Mouse (Mus musculus): ENCODE results near the gene Rbfox2. TPM values are rescaled to one million over a fixed set of nuclear protein-coding genes. Genes with fewer than 3 reads are reported as not detected.

The Rbfox2 gene
- total RNA-seq, 1 experiment from 2014 or later: 0.12 TPM

DNA sequence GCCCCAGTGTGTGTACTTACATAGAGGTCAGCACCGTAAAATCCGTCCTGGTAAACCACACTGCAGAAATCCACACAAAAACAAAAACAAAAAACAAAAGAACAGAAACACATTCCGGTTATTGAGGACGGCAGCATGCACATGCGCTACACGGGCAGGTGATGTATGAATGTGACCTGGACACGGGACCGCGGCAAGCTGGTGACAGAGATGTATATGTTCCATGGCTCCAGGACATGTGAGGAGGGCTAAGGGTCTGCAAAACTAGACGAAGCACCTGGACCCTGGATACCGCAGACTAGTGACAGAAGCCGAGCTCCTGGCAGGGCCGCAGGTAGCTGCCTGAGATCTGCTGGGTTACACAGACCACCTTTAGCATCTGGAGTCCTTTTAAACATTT, 212.4 kb downstream of the Rbfox2 start:
- no peak for ATAC-seq (ENCODE audit: extremely low read depth, insufficient number of reproducible peaks, low FRiP score, poor library complexity, severe bottlenecking)

DNA sequence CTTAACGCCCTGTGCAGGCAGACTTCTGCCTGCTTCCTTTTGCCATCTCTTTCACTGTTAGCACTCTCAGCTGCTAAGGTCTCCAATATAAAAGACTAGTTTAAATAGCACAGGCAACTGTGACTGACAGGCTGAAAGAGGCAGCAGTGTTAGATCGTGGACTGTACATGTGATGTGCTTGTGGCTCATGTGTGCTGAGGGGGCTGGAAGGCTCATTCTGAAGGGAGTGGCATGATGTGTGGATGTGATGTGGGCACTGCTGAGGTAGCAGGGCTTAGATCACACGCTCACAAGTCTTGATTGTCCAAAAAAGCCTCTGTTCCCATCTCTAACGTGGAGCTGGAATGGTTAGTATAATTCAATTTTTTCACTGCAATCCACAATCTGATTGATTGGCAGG, 215.4 kb downstream of the Rbfox2 start:
- no peak for ATAC-seq (ENCODE audit: extremely low read depth, insufficient number of reproducible peaks, low FRiP score, poor library complexity, severe bottlenecking)

DNA sequence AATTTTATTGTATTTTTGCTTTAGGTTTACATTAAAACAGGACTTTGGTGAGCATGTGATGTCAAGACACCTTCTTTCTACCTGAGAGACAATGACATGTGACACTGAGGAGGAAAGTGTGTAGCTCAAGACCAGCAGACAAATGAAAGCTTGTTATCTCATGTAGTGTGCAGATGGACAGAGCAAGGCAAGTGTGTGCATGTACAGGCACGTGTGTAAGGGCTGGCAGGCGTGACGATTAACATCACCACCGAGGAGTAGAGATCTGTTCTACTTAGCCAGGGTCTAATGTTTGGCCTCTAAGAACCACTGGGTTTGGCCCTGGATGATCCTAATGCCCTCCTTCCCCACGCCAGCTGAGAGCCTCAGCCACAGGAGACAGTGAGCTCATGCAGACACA, 216.3 kb downstream of the Rbfox2 start:
- ATAC-seq (ENCODE audit: extremely low read depth, insufficient number of reproducible peaks, low FRiP score, poor library complexity, severe bottlenecking): no peak

GRCm38 (mm10) chr15:77089249-77089648, 217.6 kb downstream of the Rbfox2 start:
- ATAC-seq (ENCODE audit: extremely low read depth, insufficient number of reproducible peaks, low FRiP score, poor library complexity, severe bottlenecking): no peak

DNA sequence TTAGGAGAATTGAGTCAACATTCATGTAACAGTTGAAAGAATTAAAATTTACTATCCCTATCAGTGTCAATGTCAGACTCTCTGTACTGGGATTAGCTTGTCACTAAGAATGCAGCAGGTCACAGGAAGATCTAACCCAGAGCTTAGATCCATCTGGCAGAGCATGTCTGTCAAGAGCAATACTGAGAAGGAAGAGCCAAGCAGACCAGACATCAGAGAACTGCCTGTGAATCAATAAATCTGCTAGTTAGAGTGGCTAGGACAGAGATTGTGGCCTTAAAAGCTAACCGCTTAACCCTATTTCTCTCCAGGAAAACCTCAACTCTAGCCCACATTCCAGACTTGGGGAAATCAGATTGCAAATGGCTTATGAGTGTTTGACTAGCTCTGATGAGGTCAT, 220.3 kb downstream of the Rbfox2 start:
- no peak for ATAC-seq (ENCODE audit: extremely low read depth, insufficient number of reproducible peaks, low FRiP score, poor library complexity, severe bottlenecking)

DNA sequence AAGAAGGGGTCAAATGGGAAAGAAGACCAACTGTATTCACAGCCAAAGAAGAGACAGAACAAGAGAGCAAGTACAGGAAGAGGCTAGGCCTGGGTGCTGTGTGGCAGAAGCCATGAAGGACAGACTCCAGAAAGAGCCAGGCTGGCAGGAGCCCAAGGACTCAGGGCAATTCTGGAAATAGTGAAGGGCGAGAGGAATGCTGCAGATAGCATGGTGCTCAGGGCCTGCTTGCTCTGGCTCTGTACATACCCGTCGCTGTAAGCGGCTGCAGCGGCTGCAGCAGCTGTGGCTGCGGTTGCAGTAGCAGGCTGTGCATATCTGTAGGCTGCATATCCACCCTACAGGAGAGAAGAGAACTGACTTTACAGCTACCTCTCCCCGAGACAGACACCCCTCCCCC, 221.0 kb downstream of the Rbfox2 start:
- no peak for ATAC-seq (ENCODE audit: extremely low read depth, insufficient number of reproducible peaks, low FRiP score, poor library complexity, severe bottlenecking)

DNA sequence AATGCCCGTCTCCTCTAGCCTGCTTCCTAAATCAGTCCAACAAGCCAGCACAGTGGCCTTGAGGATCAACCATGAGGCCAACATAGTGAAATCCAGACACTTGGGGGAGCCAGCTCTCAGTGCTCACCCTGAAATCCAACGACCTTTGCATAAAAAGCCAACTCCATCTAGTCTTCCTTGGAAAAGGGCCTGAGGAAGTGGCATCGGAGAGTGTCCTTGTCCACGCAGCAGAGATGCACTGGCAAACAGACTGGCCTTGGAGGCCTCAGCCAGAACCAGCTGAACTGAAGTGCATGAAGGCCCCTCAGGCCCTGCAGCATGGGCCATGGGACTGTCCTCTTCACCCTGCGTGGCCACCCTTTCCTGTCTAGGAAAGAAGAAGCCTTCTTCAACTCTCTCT, 225.3 kb downstream of the Rbfox2 start:
- no peak for ATAC-seq (ENCODE audit: extremely low read depth, insufficient number of reproducible peaks, low FRiP score, poor library complexity, severe bottlenecking)

DNA sequence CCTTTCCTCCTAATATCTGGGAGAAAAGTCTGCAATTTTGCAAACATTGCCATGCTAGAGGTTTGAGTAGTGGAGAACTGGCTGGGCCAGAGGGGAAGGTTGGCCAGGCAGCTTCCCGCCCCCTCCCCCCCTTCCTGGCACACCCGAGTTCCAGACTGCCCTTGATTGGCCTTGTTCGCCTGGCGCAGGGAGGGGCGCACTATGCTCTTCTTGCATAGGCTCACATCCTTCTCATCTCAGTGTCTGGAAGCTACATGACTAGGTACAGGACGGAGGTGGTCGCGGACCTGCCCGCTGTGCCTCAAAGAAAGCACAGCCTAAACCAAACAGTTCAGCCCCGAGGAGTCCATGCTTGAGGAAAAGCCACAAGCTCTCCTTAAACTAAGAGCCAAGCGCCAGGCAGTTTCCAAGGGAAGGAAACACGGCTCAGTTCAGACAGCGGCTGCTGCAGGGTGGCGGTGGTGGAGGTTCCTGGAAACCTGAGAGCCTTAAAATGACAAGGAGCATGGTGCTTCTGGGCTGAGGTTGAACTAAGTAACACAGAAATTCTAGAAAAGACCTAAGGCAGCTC, 226.0 kb downstream of the Rbfox2 start:
- no peak for ATAC-seq (ENCODE audit: extremely low read depth, insufficient number of reproducible peaks, low FRiP score, poor library complexity, severe bottlenecking)

- ATAC-seq (ENCODE audit: extremely low read depth, insufficient number of reproducible peaks, low FRiP score, poor library complexity, severe bottlenecking): no peak
Measured at GRCm38 (mm10) chr15:77079890-77080361, 226.9 kb downstream of the Rbfox2 start.

GRCm38 (mm10) chr15:77079256-77079822, 227.5 kb downstream of the Rbfox2 start:
- ATAC-seq (ENCODE audit: extremely low read depth, insufficient number of reproducible peaks, low FRiP score, poor library complexity, severe bottlenecking): no peak

GRCm38 (mm10) chr15:77078786-77079185, 228.0 kb downstream of the Rbfox2 start:
- ATAC-seq (ENCODE audit: extremely low read depth, insufficient number of reproducible peaks, low FRiP score, poor library complexity, severe bottlenecking): no peak

DNA sequence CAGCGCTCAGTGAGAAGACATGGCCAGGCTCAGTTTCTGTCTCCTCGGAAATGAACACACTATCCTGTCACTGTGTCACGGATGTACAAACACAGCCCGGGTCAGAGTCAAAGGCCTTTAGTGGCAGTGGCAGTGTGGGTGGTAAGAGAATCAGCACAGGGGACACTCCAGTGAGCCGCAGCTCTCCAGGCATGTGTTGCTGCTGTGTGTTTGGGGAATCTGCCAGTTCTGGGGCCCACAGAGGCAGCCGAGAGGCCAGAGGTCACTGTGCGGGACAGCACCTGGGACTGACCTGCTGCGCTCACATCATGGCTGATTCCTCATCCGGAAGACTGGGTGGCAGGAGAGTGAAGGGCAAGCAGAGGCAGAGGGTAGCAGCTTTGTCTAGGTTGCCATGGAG, 228.9 kb downstream of the Rbfox2 start:
- no peak for ATAC-seq (ENCODE audit: extremely low read depth, insufficient number of reproducible peaks, low FRiP score, poor library complexity, severe bottlenecking)

DNA sequence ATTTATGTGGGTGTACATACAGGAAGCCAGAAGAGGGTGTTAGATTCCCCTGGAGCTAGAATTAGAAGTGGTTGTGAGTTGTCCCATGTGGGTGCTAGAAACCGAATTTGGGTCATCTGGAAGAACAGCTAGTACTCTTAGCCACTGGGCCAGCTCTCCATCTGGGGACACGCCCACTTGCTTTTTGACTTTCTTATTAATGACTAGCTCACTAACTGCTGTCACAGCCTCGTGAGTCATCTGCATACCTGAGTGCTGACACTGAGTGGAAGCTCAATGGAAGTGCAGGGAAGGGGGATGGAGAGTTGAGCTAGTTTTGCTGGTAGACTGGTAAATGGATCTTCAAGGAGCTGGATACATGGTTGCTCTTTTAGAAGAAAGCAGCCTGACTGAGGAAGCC, 230.3 kb downstream of the Rbfox2 start:
- no peak for ATAC-seq (ENCODE audit: extremely low read depth, insufficient number of reproducible peaks, low FRiP score, poor library complexity, severe bottlenecking)

- no peak for ATAC-seq (ENCODE audit: extremely low read depth, insufficient number of reproducible peaks, low FRiP score, poor library complexity, severe bottlenecking)
Measured at GRCm38 (mm10) chr15:77072556-77073163, 234.1 kb downstream of the Rbfox2 start.

DNA sequence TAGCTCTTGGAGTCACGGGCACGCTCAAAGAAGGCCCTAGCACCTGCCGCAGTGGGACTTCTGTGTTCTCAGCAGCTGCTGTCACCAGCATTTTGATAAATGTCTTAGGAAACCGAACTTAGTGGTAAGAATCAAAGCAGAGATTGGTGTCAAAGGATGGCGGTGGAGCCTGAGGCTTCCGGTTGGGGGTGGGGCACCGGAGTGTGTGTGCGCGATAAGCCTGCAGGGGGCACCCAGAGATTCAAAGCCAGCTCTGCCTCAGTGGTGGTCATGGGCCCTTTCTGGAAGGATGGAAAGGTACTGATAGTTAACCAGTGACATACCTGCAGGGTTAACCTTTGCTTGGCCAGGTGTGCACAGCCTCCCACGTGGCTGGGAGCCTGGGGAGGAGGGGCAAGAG, 235.3 kb downstream of the Rbfox2 start:
- peak; percentile 33; the same call in 1 of the 2 replicates for ATAC-seq (ENCODE audit: extremely low read depth, insufficient number of reproducible peaks, low FRiP score, poor library complexity, severe bottlenecking)

- no peak for ATAC-seq (ENCODE audit: extremely low read depth, insufficient number of reproducible peaks, low FRiP score, poor library complexity, severe bottlenecking)
Measured at GRCm38 (mm10) chr15:77070745-77071268, 236.0 kb downstream of the Rbfox2 start.

DNA sequence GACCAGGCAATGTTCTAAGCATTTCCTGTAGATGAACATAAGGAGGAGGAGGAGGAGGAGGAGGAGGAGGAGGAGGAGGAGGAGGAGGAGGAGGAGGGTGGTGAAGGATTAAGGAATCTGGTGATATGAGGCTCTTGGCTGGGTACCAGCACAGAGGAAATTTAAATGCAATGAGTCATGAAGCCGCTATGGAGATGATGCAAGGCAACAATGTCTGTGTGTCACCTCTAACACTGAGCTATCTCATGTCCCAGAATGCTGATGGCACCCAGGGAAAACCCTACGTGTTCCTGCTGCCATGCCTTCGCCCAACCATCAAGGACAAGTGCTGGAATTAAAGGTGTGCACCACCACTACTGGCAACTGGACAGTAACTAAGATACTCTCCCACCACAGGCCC, 237.8 kb downstream of the Rbfox2 start:
- no peak for ATAC-seq (ENCODE audit: extremely low read depth, insufficient number of reproducible peaks, low FRiP score, poor library complexity, severe bottlenecking)

- no peak for ATAC-seq (ENCODE audit: extremely low read depth, insufficient number of reproducible peaks, low FRiP score, poor library complexity, severe bottlenecking)
Measured at GRCm38 (mm10) chr15:77068439-77068861, 238.4 kb downstream of the Rbfox2 start.

DNA sequence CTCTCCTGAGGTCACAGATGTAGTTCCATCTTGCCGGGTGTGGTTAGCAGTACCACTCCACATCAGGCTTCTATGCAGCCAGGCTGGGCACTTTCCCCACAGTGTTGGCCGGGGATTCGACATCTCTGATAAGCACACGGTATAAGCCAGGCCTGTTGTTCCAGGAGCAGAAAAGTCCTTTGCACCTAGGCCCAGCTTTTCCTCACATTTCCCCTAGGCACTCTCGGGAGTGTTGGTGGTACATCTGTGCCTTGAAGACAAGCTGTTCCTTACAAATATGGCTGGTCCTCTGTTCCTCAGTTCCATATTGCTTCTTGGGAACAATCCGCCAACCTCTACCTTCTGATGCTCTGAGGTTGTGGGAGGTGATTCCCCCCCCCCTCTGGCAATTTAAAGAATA, 240.6 kb downstream of the Rbfox2 start:
- ATAC-seq (ENCODE audit: extremely low read depth, insufficient number of reproducible peaks, low FRiP score, poor library complexity, severe bottlenecking): no peak

DNA sequence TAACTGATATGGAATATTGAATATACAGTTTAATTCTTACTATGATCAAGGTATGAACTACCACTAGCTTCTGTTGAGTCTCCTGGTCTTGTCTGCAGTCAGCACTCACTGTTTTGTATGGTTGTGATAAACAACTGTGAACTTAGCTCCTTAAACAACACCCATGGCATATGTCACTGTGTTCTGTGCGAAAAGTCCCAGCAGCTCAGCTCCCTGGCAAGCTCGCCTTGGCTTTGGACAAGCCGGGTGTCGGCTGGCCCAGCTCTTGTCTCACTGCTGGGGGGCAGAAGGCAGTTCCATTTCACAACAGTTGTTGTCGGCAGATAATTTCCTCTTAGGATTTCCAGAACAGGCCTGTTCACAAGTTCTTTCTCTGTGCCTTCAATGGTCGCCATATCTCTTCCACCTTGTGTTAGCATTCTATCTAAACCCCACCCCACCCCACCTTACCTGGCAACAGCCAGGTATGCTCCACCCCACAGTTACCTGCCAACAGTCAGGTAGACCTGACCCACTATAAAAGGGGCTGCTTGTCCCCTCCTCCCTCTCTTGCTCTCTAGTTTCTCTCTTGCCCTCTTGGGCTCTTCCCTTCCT, 241.4 kb downstream of the Rbfox2 start:
- ATAC-seq (ENCODE audit: extremely low read depth, insufficient number of reproducible peaks, low FRiP score, poor library complexity, severe bottlenecking): no peak

Measured in neutrophil, adult 5-6 weeks (primary cell).